Mouse (Mus musculus): ENCODE data around the gene Rpn1. TPM values are rescaled to one million over a fixed set of nuclear protein-coding genes. Genes with fewer than 3 reads are reported as not detected.
"Not testable (repeated sequence)": the region's sequence is repeated elsewhere in the genome, so short reads cannot be mapped to it uniquely, and the experiment has no call there.

Rpn1 gene
- polyA plus RNA-seq, 1 experiment, result 305 TPM

DNA sequence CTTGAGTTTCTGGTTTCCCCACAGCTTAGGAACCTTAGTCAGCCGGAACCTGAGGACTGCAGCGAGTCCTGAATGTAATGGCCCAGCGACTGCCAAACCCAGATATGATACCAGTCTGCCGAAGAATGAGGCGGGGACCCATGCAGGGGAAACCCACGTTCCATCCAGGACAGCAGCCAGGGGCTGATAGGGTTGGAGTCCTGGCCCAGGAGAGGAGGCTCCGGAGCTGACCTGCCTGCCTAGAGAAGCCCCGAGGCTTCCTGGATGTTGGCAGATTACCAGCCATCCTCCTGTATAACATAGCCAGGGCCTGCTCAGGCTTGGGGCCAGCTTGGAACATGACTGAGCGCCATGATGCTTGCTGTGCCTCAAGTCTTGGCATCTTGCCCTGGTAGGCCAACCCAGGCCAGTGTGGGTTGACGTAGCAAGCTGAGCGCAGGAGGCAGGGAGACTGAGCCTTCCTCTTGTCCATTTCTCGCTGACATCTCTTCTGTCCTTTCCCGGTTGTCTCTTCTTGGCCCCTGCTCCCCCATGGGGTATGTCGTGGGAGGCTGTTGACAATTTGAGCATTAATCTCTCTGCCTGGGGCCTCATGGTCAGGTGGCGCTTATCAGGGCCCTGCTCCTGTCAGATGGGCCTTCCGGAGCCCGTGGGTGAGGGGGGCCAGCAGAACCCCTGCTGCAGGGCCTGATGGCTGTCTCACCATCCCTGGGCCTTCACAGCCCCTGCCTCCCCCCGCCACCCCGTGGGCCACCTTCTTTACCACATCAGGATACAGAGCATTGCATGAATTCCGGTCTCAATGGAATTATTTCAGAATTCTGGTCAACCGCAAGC lies 32.3 kb downstream of the Rpn1 start:
- no peak for DNase-seq (ENCODE audit: low read depth, low spot score)
- WGBS, result 70% methylated on average over 21 of the region's 21 CpGs

DNA sequence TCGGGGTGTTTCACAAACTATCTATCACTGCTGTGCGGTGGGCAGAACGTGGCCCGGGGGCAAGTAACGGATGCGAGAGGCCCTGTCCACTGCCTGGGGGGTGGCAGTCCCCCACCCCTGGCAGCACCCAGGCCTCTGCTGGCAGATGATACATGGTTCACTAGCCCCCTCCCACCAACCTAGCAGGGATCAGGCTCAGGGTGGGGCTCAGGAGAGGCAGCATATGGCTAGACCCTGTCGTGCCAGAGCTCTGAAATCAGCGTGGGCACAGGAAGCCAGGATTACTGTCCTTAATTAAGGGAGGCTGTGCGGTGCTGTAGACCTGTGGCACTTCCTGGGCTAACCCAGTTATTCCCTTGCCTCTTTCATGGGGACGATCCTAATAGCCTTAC lies 32.9 kb downstream of the Rpn1 start:
- WGBS, result 86% methylated on average over 10 of the region's 10 CpGs
- no peak for DNase-seq (ENCODE audit: low read depth, low spot score)

DNA sequence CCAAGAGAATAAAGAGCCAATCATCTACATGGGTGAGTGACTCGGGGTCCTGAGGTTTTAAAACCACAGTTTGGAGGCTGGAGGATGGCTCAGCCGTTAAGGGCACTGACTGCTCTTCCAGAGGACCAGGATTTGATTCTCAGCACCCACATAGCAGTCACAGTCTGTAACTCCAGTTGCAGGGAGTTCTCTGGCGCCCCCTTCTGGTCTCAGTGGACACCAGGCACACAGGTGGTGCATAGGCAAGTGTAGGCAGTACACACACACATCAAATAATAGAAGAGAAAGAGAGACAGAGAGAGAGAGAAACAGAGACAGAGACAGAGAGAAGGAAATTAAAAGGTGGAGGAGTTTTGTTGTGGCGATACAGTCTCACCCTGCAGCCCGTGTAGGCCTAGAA lies 35.0 kb downstream of the Rpn1 start:
- WGBS, result 82% methylated on average over 5 of the region's 5 CpGs
- DNase-seq (ENCODE audit: low read depth, low spot score), result no peak

- DNase-seq (ENCODE audit: low read depth, low spot score), result no peak
- whole genome bisulfite sequencing, result 87% methylated on average over 7 of the region's 7 CpGs
These were observed 36.5 kb downstream of the Rpn1 start for GRCm38 (mm10) chr6:88120813-88121212.

DNA sequence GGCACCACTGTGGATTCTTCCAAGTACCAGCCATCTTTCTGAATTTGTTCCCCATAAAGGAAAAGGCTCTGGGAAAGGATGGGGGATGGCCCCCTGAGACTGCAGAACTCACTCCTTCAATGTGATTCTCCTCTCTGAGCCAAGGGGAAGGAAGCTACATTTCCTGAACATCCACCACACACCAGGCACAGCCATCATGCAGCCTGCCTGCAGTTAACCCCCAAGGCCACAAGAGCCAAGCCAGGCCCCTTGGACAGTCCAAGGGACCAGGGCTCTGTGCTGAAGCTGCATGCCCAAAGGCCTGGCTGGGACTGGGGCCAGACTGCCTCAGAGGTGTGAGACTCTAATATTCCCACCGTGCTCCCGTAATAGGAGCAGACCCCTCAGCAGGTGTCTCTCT lies 37.5 kb downstream of the Rpn1 start:
- no peak for DNase-seq (ENCODE audit: low read depth, low spot score)
- 85% methylated on average over 2 of the region's 2 CpGs for WGBS

- WGBS, result 45% methylated on average over 11 of the region's 11 CpGs
- DNase-seq (ENCODE audit: low read depth, low spot score), result no peak
These were observed 39.0 kb downstream of the Rpn1 start for GRCm38 (mm10) chr6:88123150-88123857.

- WGBS, result 4% methylated on average over 9 of the region's 9 CpGs
- DNase-seq (ENCODE audit: low read depth, low spot score), result no peak
These were observed 39.6 kb downstream of the Rpn1 start for GRCm38 (mm10) chr6:88123858-88124261.

GRCm38 (mm10) chr6:88124551-88124950 lies 40.3 kb downstream of the Rpn1 start:
- no peak for DNase-seq (ENCODE audit: low read depth, low spot score)
- WGBS, result 70% methylated on average over 4 of the region's 4 CpGs

- DNase-seq (ENCODE audit: low read depth, low spot score), result not testable (repeated sequence)
- 89% methylated on average over 10 of the region's 10 CpGs for WGBS
These were observed 41.5 kb downstream of the Rpn1 start for GRCm38 (mm10) chr6:88125815-88126214.

DNA sequence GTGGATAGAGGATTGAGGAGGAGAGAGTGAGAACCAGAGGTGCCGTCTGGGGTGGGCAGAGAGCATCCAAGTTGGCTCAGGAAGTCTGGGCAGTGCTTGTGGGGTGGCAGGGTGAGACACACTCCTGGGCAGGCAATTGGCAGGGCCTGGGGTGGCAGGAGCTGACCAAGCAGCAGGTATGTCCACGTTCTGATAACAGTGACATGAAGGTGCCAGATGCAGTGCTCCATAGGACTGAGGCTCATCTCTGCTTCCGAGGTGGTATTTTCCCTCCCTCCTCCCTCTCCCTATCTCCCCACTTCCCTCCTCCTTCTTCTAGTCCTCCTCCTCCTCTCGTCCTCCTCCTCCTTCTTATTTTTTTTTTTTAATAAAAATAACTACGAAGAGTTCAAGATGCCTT lies 47.2 kb downstream of the Rpn1 start:
- WGBS, result 44% methylated on average over 5 of the region's 5 CpGs
- no peak for DNase-seq (ENCODE audit: low read depth, low spot score)

DNA sequence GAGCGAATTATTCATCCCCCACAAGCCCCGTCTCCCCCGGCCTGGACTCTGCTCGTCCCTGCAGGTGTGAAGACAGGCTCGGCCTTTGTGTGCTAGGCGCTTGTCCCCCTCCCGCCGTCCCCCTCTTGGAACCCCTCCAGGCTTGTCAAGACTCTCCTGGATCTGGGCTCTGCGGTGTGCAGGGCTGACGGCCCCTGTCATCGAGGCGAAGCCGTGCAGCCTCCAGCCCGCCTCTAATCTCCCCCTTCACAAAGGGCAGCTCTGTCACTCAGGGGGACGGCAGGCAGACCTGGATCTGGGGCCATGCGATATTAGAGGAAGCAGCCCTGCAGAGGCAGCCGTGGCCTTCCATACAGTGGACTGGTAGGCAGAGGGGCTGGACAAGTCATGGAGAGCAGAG lies 47.8 kb downstream of the Rpn1 start:
- 27% methylated on average over 17 of the region's 17 CpGs for WGBS
- no peak for DNase-seq (ENCODE audit: low read depth, low spot score)

GRCm38 (mm10) chr6:88133061-88133460 lies 48.8 kb downstream of the Rpn1 start:
- 91% methylated on average over 6 of the region's 6 CpGs for WGBS
- DNase-seq (ENCODE audit: low read depth, low spot score), result no peak

DNA sequence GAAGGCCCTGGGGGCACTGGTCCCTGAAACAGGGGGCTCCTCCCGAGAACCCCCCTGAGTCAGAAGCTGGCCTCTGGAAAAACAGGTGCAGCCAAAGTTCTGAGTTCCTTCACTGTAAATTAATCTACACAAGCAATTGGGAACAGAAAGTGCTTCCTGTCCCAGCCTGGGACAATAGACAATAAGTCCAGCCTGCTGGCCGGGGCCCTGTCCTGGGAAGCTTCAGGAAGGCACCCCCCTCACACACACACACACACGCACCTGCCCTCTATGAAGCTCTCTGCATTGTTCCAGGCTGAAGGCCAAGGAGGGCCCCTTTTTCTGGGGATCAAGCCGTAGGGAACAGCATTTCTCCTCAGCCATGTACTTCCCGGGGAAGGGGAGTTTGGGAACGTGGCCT lies 49.6 kb downstream of the Rpn1 start:
- DNase-seq (ENCODE audit: low read depth, low spot score), result no peak
- WGBS, result 49% methylated on average over 6 of the region's 6 CpGs

GRCm38 (mm10) chr6:88136201-88136631 lies 51.9 kb downstream of the Rpn1 start:
- 20% methylated on average over 15 of the region's 15 CpGs for whole genome bisulfite sequencing
- DNase-seq (ENCODE audit: low read depth, low spot score), result no peak

DNA sequence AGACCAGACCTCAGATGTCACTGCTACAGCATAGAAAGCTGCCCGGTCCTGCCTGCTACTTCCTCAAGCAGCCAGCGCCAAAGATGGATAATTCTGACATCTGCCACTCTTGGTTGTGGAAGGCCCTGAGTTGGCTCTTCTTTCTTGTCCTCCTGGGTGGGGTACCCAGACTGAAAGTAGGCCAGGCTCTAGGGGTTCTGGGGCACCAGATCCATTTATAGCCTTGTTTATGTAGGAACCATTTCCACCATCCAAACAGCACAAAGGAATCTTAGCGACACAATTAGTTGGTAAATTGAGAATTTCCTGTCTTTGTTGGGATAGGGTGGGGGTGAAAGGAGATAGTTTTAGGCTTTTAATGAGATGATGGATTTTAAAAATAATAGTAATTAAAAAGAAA lies 54.2 kb downstream of the Rpn1 start:
- 75% methylated on average over 3 of the region's 3 CpGs for WGBS

DNA sequence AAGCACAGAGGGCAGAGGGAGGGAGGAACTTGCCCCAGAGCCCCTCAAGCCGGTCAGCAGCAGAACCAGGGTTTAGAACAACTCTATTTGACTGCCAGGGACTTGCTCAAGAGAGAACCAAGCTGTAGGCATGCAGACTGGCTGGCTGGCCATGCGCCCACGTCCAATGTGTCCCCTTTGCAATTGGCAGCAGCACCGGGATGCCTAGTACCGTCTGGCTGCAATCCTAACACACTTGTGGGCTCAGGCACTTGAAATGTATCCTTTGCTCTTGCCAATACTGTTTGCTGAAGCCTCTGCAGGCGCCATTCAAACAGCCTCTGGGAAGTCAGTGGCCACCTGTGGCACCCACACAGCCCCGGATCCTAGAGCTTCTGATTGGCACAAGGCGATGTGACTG lies 56.0 kb downstream of the Rpn1 start:
- DNase-seq (ENCODE audit: low read depth, low spot score), result no peak
- 47% methylated on average over 8 of the region's 8 CpGs for WGBS

More for the DNA sequence above, 54.2 kb downstream of the Rpn1 start:
- DNase-seq (ENCODE audit: low read depth, low spot score), result no peak

GRCm38 (mm10) chr6:88145793-88146192 lies 61.5 kb downstream of the Rpn1 start:
- DNase-seq (ENCODE audit: low read depth, low spot score), result no peak
- WGBS, result 77% methylated on average over 4 of the region's 4 CpGs

GRCm38 (mm10) chr6:88146576-88146975 lies 62.3 kb downstream of the Rpn1 start:
- DNase-seq (ENCODE audit: low read depth, low spot score), result no peak

DNA sequence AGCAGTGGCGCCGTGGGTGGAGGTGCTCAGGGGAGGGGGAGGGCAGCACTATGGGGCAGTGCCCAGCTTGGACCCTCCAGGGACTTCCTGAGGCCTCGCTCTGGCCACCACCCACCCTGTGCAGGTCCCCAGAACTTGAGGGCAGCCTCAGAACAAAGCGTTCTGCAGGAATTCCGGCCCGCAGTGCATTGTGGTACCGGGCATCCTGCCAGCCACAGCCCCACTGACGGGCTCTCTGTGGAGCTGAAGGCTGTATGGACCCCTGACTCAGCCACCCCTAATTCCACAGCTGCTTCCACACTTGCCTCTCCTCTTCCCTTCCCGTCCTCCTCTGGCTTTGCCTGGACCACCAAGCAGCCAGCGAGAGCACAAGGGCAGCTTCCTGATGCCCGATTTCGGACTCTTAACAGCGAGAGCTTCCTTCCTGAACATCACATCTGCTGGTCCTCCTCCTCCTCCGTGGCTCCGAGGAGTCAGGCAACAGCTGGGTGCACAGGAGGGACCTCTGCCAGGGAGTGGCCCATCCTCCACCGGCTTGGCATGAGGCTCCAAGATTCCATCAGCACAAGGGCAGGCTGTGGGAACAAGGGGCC lies 63.2 kb downstream of the Rpn1 start:
- DNase-seq (ENCODE audit: low read depth, low spot score), result no peak
- WGBS, result 60% methylated on average over 16 of the region's 16 CpGs

More at GRCm38 (mm10) chr6:88146576-88146975, 62.3 kb downstream of the Rpn1 start:
- WGBS, result 72% methylated on average over 8 of the region's 8 CpGs

GRCm38 (mm10) chr6:88151335-88151734 lies 67.1 kb downstream of the Rpn1 start:
- WGBS, result 69% methylated on average over 4 of the region's 4 CpGs
- DNase-seq (ENCODE audit: low read depth, low spot score), result no peak

Measured in large intestine, adult 2 months (tissue).